Mouse (Mus musculus): ENCODE measurements around the gene BC037034. TPM values are rescaled to one million over a fixed set of nuclear protein-coding genes. Genes with fewer than 3 reads are reported as not detected.

BC037034 gene
- total and polyA plus RNA-seq, 3 experiments = 4.5 to 15.4 (median 11.2) TPM

DNA sequence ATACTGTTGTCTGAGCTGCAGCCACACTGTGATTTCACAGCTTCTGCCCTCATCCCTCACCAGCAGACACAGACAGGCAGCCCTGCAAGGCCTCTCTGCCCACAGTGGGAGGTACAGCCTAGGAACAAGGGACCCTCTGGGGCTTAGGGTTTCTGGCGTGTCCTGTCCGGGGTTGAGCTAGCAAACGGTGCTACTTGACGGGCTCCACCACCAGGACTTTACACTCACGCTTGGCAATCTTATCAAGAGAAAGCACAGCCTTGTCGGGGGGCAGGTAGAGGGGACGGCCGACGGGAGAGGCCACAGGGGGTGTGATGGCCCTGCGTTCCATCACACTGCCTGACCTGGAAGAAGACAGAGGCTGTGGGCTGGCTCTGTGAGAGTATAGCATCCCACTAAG is 3.8 kb downstream of the BC037034 start:
- H3K27ac ChIP-seq (ENCODE audit: insufficient read depth, low read depth) = no peak overlapping the region
- no peak overlapping the region for H3K4me2 ChIP-seq (ENCODE audit: insufficient read depth, low read depth, poor library complexity, severe bottlenecking)
- peaks cover 42 to 58% of the 10 kb centered on the region in 2 experiments for H3K36me3 ChIP-seq (replicated peaks in 1 of 2; ENCODE audit: control insufficient read depth in 1 of 2, insufficient read depth in 1 of 2, low read length in 1 of 2)
- no peak overlapping the region for H3K4me3 ChIP-seq (replicated peaks in 1 of 3; ENCODE audit: low read depth in 2 of 3, low read length in 2 of 3, poor library complexity in 1 of 3)
- no peaks in the 10 kb centered on the region for H3K27me3 ChIP-seq (replicated peaks)
- DNase-seq (ENCODE audit: extremely low read depth) = no peak
- in situ Hi-C loops (cut with MboI; ENCODE audit: low pct_ligation_motif_present, low pct_unique_long_range_greater_than_20kb, low sequenced_read_pairs) = no loop called here
- H3K9ac ChIP-seq (ENCODE audit: insufficient read depth, low read depth) = no peak overlapping the region
- H3K4me1 ChIP-seq (ENCODE audit: control insufficient read depth in 1 of 2, insufficient read depth in 2 of 2) = peaks cover 15 to 63% of the 10 kb centered on the region in 2 experiments
- H3K79me2 ChIP-seq (replicated peaks; ENCODE audit: control insufficient read depth, extremely low read depth, insufficient read depth, poor library complexity, severe bottlenecking) = peaks cover 11% of the 10 kb centered on the region; the same call in 1 of the 2 replicates
- no peaks in the 10 kb centered on the region for H3K9me3 ChIP-seq (replicated peaks; ENCODE audit: low read length)
- dilution Hi-C loops (cut with MboI; ENCODE audit: extremely low pct_ligation_motif_present, extremely low pct_unique_long_range_greater_than_20kb, low sequenced_read_pairs) = no loop called here
- TF ChIP-seq E2F4 (IDR thresholded peaks at IDR 0.05; ENCODE audit: insufficient replicate concordance, low read depth, low read length) = no peak
- TF ChIP-seq MXI1 (IDR thresholded peaks at IDR 0.05; ENCODE audit: low read depth, low read length) = no peak
- TF ChIP-seq ZKSCAN1 (IDR thresholded peaks at IDR 0.05; ENCODE audit: borderline replicate concordance, low read depth, low read length) = no peak
- TF ChIP-seq CTCF (conservative IDR thresholded peaks at IDR 0.05 in 1 of 2, IDR thresholded peaks at IDR 0.05 in 1 of 2; ENCODE audit: low read depth in 2 of 2, low read length in 2 of 2) = no peak
- no peak for TF ChIP-seq ELF1 (IDR thresholded peaks at IDR 0.05; ENCODE audit: low read depth, low read length)
- no peak for TF ChIP-seq ZMIZ1 (IDR thresholded peaks at IDR 0.05; ENCODE audit: low read depth, low read length)
- TF ChIP-seq KAT2A (IDR thresholded peaks at IDR 0.05; ENCODE audit: insufficient replicate concordance, low read length) = no peak
- no peak for TF ChIP-seq MAFK (IDR thresholded peaks at IDR 0.05; ENCODE audit: insufficient replicate concordance, low read length)

DNA sequence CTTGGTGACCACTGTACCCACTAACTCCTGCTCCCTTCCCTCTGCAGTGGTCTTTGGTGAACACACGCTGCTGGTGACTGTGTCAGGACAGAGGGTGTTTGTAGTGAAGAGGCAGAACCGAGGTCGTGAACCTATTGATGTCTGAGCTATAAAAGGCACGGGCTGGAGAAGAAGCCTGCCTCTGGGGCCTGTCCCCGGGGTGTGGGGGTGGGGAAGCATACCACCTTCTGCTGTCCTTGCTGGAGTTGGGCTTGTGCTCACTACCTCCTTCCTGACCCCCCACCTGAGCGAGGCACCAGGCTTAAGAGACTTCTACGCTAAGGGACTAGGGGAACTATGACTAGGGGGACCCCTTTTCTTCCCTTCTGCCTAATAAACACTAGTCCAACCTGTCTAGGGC is 4.8 kb downstream of the BC037034 start:
- in situ Hi-C loops (cut with MboI; ENCODE audit: low pct_ligation_motif_present, low pct_unique_long_range_greater_than_20kb, low sequenced_read_pairs) (no loop called here), dilution Hi-C loops (cut with MboI; ENCODE audit: extremely low pct_ligation_motif_present, extremely low pct_unique_long_range_greater_than_20kb, low sequenced_read_pairs) (no loop called here)

More for the DNA sequence above, 4.8 kb downstream of the BC037034 start:
- Histone ChIP-seq H3K4me3 (replicated peaks in 1 of 3; ENCODE audit: low read depth in 2 of 3, low read length in 2 of 3, poor library complexity in 1 of 3) (no peak overlapping the region), H3K9me3 (replicated peaks; ENCODE audit: low read length) (no peaks in the 10 kb centered on the region), H3K27me3 (replicated peaks) (no peaks in the 10 kb centered on the region), H3K4me2 (ENCODE audit: insufficient read depth, low read depth, poor library complexity, severe bottlenecking) (no peak overlapping the region), H3K9ac (ENCODE audit: insufficient read depth, low read depth) (no peak overlapping the region), H3K36me3 (replicated peaks in 1 of 2; ENCODE audit: control insufficient read depth in 1 of 2, insufficient read depth in 1 of 2, low read length in 1 of 2) (peaks cover 42 to 57% of the 10 kb centered on the region in 2 experiments), H3K4me1 (ENCODE audit: control insufficient read depth in 1 of 2, insufficient read depth in 2 of 2) (peaks cover 15 to 63% of the 10 kb centered on the region in 2 experiments), H3K79me2 (replicated peaks; ENCODE audit: control insufficient read depth, extremely low read depth, insufficient read depth, poor library complexity, severe bottlenecking) (0 out of 2 replicates have a peak, but pooled peaks cover 6% of the 10 kb centered on the region), H3K27ac (ENCODE audit: insufficient read depth, low read depth) (no peak overlapping the region)
- DNase-seq (ENCODE audit: extremely low read depth) = no peak
- TF ChIP-seq NELFE (IDR thresholded peaks at IDR 0.05; ENCODE audit: low read depth, low read length) (no peak), IRF4 (IDR thresholded peaks at IDR 0.05; ENCODE audit: low read depth, low read length) (no peak), NRF1 (IDR thresholded peaks at IDR 0.05; ENCODE audit: low read depth, low read length) (no peak), RCOR1 (conservative IDR thresholded peaks at IDR 0.05; ENCODE audit: low read depth, low read length) (no peak), KAT2A (IDR thresholded peaks at IDR 0.05; ENCODE audit: insufficient replicate concordance, low read length) (no peak), MAX (IDR thresholded peaks at IDR 0.05; ENCODE audit: low read length) (no peak), E2F4 (IDR thresholded peaks at IDR 0.05; ENCODE audit: insufficient replicate concordance, low read depth, low read length) (no peak), JUND (conservative IDR thresholded peaks at IDR 0.05; ENCODE audit: low read depth, low read length) (no peak), TCF12 (IDR thresholded peaks at IDR 0.05; ENCODE audit: low read depth, low read length) (no peak), CHD2 (IDR thresholded peaks at IDR 0.05; ENCODE audit: low read length) (no peak), USF2 (conservative IDR thresholded peaks at IDR 0.05; ENCODE audit: low read depth, low read length) (no peak), ZNF384 (IDR thresholded peaks at IDR 0.05; ENCODE audit: low read depth, low read length) (no peak), POLR2A (IDR thresholded peaks at IDR 0.05; ENCODE audit: low read depth, low read length) (no peak), USF1 (IDR thresholded peaks at IDR 0.05; ENCODE audit: low read depth, low read length) (no peak), MEF2A (IDR thresholded peaks at IDR 0.05; ENCODE audit: borderline replicate concordance, low read depth, low read length) (no peak), TBP (conservative IDR thresholded peaks at IDR 0.05; ENCODE audit: low read depth, low read length) (no peak), MAZ (IDR thresholded peaks at IDR 0.05; ENCODE audit: low read depth, low read length) (no peak), CTCF (conservative IDR thresholded peaks at IDR 0.05 in 1 of 2, IDR thresholded peaks at IDR 0.05 in 1 of 2; ENCODE audit: low read depth in 2 of 2, low read length in 2 of 2) (no peak), SMC3 (IDR thresholded peaks at IDR 0.05; ENCODE audit: low read depth, low read length) (no peak), ZMIZ1 (IDR thresholded peaks at IDR 0.05; ENCODE audit: low read depth, low read length) (no peak)

Measured in CH12.LX (cell line).